In genomic region chr16:66997461-66997860, GRCm38 (mm10) we compare ENCODE assay signal across 23 mouse cellular contexts.
DNase-seq lines count a peak whose midpoint lies in the region; ATAC-seq lines count a peak whose summit lies in the region.
"Had no signal": no experiment of that assay in that cellular context is flagged by ENCODE, and none has a peak within 500 bp of the region (broad histone marks: within the 10 kb centered on the region; RNA-seq: fewer than 3 reads in every experiment).

No protein-coding gene starts in this region.

- no peak overlapping the region for H3K4me3 ChIP-seq in heart, embryonic 11.5 days (ENCODE audit: low read depth, low read length)
- H3K4me3 ChIP-seq: embryonic facial prominence, embryonic 13.5 days; embryonic facial prominence, embryonic 15.5 days; erythroblast, embryonic 14.5 days; forebrain, embryonic 10.5 days; forebrain, embryonic 12.5 days had no signal

- no peaks in the 10 kb centered on the region for H3K9me3 ChIP-seq in heart, embryonic 11.5 days (replicated peaks; ENCODE audit: control insufficient read depth, low read length)
- H3K9me3 ChIP-seq: embryonic facial prominence, embryonic 13.5 days; embryonic facial prominence, embryonic 15.5 days; forebrain, embryonic 10.5 days; forebrain, embryonic 12.5 days had no signal

- no peak overlapping the region for H3K4me2 ChIP-seq in heart, embryonic 11.5 days
- H3K4me2 ChIP-seq: embryonic facial prominence, embryonic 13.5 days; embryonic facial prominence, embryonic 15.5 days; forebrain, embryonic 12.5 days had no signal

- no peak overlapping the region for H3K27ac ChIP-seq in heart, embryonic 11.5 days (ENCODE audit: low read depth, low read length)
- H3K27ac ChIP-seq: embryonic facial prominence, embryonic 13.5 days; embryonic facial prominence, embryonic 15.5 days; forebrain, embryonic 10.5 days; forebrain, embryonic 12.5 days had no signal

- no peaks in the 10 kb centered on the region for H3K36me3 ChIP-seq in heart, embryonic 11.5 days (ENCODE audit: control insufficient read depth, insufficient read depth, low read length)
- H3K36me3 ChIP-seq: embryonic facial prominence, embryonic 13.5 days; embryonic facial prominence, embryonic 15.5 days; forebrain, embryonic 10.5 days; forebrain, embryonic 12.5 days had no signal

- no peaks in the 10 kb centered on the region for H3K4me1 ChIP-seq in heart, embryonic 11.5 days (ENCODE audit: control insufficient read depth, insufficient read depth, low read length)
- H3K4me1 ChIP-seq: embryonic facial prominence, embryonic 13.5 days; embryonic facial prominence, embryonic 15.5 days; forebrain, embryonic 10.5 days; forebrain, embryonic 12.5 days had no signal

- no peaks in the 10 kb centered on the region for H3K27me3 ChIP-seq in heart, embryonic 11.5 days (ENCODE audit: control insufficient read depth, insufficient read depth, low read length)
- H3K27me3 ChIP-seq: embryonic facial prominence, embryonic 13.5 days; embryonic facial prominence, embryonic 15.5 days; forebrain, embryonic 12.5 days; Patski had no signal

- WGBS in heart, embryonic 11.5 days (ENCODE audit: insufficient replicate concordance): 73% methylated on average over 2 of the region's 2 CpGs

- H3K9ac ChIP-seq in heart, embryonic 11.5 days (ENCODE audit: low read depth, low read length): no peak overlapping the region
- H3K9ac ChIP-seq: embryonic facial prominence, embryonic 13.5 days; embryonic facial prominence, embryonic 15.5 days; forebrain, embryonic 12.5 days had no signal

- peak; percentile 73 for DNase-seq in Muller cell, postnatal 12 days (ENCODE audit: inconsistent ontology term)
- DNase-seq in brain, adult 2 months (ENCODE audit: low read depth, low spot score): peak; percentile 19
- peak; percentile 51 for DNase-seq in retina, postnatal 1 day
- DNase-seq in c-Kit-positive CD71-positive TER-119-positive erythroid progenitor cells, embryonic 14.5 days (ENCODE audit: low spot score): no peak
- DNase-seq: adrenal gland, adult 8-10 months; adrenal gland, postnatal 25 days; cerebellum, adult 11 months; cerebellum, adult 18-20 months; cerebellum, adult 8-10 months; cerebellum, adult 9-11 months; cerebellum, postnatal 14 days; cerebellum, postnatal 36 days; embryo, embryonic 11 days had no signal

- no peak for ATAC-seq in heart, embryonic 11.5 days (replicated peaks; ENCODE audit: insufficient number of reproducible peaks, low FRiP score, low TSS enrichment)
- ATAC-seq: activated CD4-positive, CD25-positive, alpha-beta regulatory T cell, adult 4 months; forebrain, embryonic 14.5 days; forebrain, embryonic 16.5 days; Patski had no signal
